Mouse (Mus musculus): ENCODE measurements around the gene Lamc1. TPM values are rescaled to one million over a fixed set of nuclear protein-coding genes. Genes with fewer than 3 reads are reported as not detected.
A peak's percentile ranks its signal among the peaks of the same experiment; 100 is the strongest.

Lamc1 gene
- total RNA-seq, 2 experiments from 2014 or later = 27.0 to 28.7 TPM

- intact Hi-C loops (cut with DNase I) = loop anchor here (5.0 kb wide), 2 partner anchors 51 to 151 kb away; no protein-coding TSS in a partner anchor
- peak; percentile 44 to 51 for DNase-seq (ENCODE audit: low spot score in 2 of 2)
These were observed 923 bp upstream of the Lamc1 start for GRCm38 (mm10) chr1:153333296-153334121.

DNA sequence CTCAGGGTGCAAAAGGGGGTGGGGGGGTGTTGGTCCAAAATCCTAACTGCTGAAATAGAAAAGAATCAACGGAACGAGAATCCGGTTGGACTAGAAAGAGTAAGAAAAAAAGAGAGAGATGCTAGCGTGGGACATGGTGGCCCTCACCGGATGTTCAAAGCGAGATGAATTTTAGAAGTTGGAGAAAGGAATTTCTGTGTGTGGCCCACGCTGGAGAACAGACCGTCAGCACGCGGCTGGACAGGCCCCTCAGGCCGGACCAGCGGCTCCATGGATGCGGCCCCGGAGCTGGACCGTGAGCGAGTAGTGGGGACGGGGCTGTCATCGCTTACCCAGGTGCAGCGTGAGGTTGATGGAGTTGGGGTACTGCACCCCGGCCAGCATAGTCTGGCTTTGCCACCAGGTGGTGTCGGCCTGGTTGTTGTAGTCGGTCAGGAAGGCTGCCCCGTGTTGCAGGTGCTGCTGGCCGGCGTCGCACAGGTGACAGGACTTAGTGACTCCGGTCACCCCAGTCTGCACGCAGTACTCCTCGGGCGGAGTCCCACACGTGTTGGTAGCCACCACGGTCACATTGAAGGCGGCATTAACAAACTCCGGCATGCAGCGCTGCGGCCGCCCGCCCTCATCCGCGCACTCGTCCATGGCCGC is 666 bp downstream of the Lamc1 start:
- intact Hi-C loops (cut with DNase I) = loop anchor here (5.0 kb wide), 2 partner anchors 50 to 150 kb away; no protein-coding TSS in a partner anchor
- DNase-seq (ENCODE audit: low spot score in 2 of 2) = no peak

GRCm38 (mm10) chr1:153331206-153331605 is 1.4 kb downstream of the Lamc1 start:
- intact Hi-C loops (cut with DNase I) = loop anchor here (5.0 kb wide), 2 partner anchors 49 to 149 kb away; no protein-coding TSS in a partner anchor
- no peak for DNase-seq (ENCODE audit: low spot score in 2 of 2)

- no peak for DNase-seq (ENCODE audit: low spot score in 2 of 2)
- intact Hi-C loops (cut with DNase I) = no loop called here
These were observed 3.3 kb downstream of the Lamc1 start for GRCm38 (mm10) chr1:153329306-153329705.

- no peak for DNase-seq (ENCODE audit: low spot score in 2 of 2)
- intact Hi-C loops (cut with DNase I) = no loop called here
These were observed 5.5 kb downstream of the Lamc1 start for GRCm38 (mm10) chr1:153327063-153327462.

DNA sequence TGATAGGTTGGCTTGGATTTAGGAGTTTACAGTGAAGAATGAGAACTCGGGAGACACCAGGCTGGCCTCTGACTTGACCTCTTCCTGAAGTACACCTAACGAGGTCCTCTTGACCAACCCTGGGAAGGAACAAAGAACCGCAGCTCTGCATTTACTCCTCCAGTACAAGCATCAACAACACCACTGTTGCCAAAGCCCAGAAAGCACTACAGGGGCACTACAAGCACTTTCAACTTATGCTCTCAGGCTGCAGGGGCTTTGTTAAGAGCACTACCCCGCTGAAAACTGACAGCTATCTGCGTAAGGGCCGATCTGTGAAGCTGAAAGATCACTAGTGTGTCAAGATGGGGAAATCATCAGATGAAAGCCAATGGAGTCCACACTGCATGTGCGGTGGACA is 6.4 kb downstream of the Lamc1 start:
- intact Hi-C loops (cut with DNase I) = no loop called here
- DNase-seq (ENCODE audit: low spot score in 2 of 2) = no peak

GRCm38 (mm10) chr1:153321404-153321803 is 11.2 kb downstream of the Lamc1 start:
- no peak for DNase-seq (ENCODE audit: low spot score in 2 of 2)
- intact Hi-C loops (cut with DNase I) = no loop called here

- DNase-seq (ENCODE audit: low spot score in 2 of 2) = no peak
- intact Hi-C loops (cut with DNase I) = no loop called here
These were observed 11.9 kb downstream of the Lamc1 start for GRCm38 (mm10) chr1:153320554-153321147.

- no peak for DNase-seq (ENCODE audit: low spot score in 2 of 2)
- intact Hi-C loops (cut with DNase I) = no loop called here
These were observed 12.5 kb downstream of the Lamc1 start for GRCm38 (mm10) chr1:153320121-153320520.

GRCm38 (mm10) chr1:153318741-153319140 is 13.8 kb downstream of the Lamc1 start:
- DNase-seq (ENCODE audit: low spot score in 2 of 2) = no peak

DNA sequence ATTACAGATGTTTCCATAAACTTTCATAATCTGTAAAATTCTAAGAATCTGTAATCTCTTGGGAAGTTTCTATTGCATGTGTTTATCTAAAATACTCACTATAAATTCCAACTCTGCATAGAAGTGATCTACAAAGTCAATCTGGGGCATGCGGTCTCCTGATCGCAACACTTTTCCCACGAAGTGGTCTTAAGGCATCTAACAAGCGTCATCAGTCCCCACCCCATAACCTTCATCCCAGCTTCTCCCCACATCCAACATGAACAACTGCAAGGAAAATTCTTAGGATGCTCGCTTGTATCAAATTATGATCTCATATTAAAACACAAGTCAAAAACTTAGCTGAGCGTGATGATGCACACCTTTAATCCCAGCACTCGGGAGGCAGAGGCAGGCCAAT is 14.3 kb downstream of the Lamc1 start:
- intact Hi-C loops (cut with DNase I) = no loop called here
- no peak for DNase-seq (ENCODE audit: low spot score in 2 of 2)

More at GRCm38 (mm10) chr1:153318741-153319140, 13.8 kb downstream of the Lamc1 start:
- intact Hi-C loops (cut with DNase I) = no loop called here

DNA sequence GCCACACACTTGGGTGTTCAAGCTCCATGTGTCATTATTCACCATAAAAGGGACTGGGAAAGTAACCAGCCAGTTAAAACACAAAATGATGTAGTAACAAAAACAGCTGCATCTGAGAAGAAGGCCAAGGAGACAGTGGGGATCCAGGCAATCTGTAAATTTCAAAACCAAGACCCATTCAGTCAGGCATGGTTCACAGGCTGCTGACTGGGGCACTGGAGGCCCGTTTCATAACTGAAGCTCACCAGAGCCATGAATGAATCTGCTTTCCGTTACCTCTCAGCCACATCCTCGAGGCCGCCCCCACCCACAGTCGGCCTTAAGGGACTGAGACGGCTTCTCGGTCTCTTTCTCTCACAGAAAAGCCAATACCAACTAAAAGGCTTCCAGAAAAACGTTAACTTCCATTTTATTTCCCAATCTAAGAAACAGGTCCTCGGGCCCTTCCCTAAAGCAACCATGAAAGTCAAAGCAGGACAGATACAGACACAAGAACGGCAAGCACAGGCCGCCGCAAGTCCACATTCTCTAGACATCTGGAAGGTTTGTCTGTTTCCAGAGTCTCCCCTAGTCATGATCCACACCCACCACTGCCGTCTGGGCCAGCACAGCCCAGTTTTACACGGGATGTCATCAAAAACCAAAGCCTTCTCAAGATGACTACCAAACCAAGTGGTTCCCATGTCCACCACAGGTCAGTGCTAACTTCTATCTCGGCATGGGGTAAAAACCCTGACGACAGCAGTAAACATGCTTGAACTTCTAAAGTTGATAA is 14.9 kb downstream of the Lamc1 start:
- intact Hi-C loops (cut with DNase I) = no loop called here
- no peak for DNase-seq (ENCODE audit: low spot score in 2 of 2)

DNA sequence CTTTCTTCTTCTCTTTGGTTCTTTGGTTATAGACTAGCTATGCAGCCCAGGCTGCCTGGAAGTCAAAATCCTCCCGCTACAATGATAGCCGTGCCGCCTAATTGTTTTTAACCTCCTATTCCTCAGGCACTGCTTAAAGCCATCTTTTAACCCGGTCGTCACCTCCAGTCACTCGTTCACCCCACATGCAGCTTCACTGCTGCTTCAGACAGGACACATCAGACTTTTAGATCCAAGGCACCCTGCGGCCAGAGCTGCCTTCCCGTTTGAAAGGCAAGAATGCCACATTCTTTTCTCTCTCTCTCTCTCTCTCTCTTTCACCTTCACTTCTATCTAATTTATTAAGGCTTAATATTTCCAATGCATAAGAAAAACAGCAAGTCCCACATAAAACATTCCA is 15.6 kb downstream of the Lamc1 start:
- intact Hi-C loops (cut with DNase I) = no loop called here
- no peak for DNase-seq (ENCODE audit: low spot score in 2 of 2)

GRCm38 (mm10) chr1:153316286-153316685 is 16.3 kb downstream of the Lamc1 start:
- DNase-seq (ENCODE audit: low spot score in 2 of 2) = no peak
- intact Hi-C loops (cut with DNase I) = no loop called here

DNA sequence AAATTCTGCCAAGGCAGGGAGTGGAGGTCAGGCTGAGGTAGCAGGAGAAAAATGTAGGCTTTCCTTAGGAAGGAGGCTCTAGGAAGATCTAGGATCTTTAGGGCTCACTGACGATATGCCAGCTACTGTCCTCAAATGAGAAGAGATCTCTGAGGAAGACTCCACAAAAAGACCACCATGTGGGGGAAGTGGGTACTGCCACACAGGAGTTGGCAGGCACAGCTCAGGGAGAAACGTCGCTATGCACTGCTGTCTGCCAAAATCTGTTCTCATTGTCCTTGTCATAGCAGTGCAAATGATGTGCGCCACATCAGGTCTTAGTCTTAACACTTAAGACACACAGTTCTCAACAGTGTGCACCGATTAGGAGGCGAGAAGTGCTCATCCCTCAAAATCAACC is 17.5 kb downstream of the Lamc1 start:
- intact Hi-C loops (cut with DNase I) = no loop called here
- DNase-seq (ENCODE audit: low spot score in 2 of 2) = no peak

DNA sequence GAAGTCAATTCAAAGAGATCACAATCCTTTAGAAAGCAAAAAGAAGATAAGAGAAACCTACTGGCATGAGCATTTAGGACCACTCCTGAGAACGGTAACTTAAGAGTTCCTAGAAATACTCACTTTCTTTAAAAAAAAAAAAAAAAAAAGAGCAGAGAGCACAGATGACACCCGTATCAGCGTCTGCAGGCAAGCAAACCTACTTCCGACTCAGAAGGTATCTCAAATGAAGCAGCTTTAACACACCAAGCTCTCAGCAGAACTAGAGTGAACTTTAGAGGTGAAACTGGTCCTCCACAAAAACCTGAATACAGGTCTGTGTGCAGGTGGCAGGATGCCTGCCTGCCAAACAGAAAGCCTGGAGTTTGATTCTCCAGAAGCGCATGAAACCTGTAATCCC is 19.6 kb downstream of the Lamc1 start:
- intact Hi-C loops (cut with DNase I) = no loop called here

GRCm38 (mm10) chr1:153310190-153310589 is 22.4 kb downstream of the Lamc1 start:
- DNase-seq (ENCODE audit: low spot score in 2 of 2) = no peak
- intact Hi-C loops (cut with DNase I) = no loop called here

More for the DNA sequence above, 19.6 kb downstream of the Lamc1 start:
- DNase-seq (ENCODE audit: low spot score in 2 of 2) = no peak

DNA sequence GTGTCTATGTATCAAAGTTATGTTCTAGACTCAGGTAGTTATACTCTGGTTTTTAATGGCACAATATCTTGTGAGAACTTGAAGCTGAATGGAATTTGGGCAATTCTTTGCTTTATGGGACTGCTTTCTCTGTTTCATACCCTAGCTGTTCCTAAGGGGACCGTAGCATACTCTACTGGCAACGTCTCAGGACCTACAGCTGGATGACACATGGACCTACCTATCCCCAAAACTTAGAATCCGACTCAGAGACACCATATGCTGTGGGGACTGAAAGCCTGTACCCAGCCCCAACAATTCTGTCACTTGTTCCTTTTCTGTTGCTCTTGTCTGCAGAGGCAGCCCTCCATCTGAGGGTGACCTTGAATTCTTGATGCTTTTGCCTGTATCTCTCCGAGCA is 23.3 kb downstream of the Lamc1 start:
- intact Hi-C loops (cut with DNase I) = no loop called here
- no peak for DNase-seq (ENCODE audit: low spot score in 2 of 2)

DNA sequence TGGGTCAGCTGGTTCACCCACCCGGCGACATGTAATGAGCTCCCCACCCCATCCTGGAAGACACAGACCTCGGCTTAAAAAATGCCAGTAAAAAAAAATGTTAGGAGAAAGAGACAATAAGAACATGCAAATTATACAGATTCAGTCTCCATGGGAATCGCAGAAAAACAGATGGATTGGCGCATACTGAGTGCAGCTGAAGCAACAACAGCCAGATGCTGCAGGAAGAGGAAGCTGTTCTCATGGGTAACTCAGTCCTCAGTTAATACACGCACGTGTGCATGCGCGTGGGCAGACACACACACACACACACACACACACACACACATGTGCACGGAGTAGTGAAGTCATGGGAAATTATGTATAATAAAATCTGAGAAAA is 23.7 kb downstream of the Lamc1 start:
- intact Hi-C loops (cut with DNase I) = no loop called here
- peak in 1 of 2 experiments; percentile 32 for DNase-seq (ENCODE audit: low spot score in 2 of 2)

All from left cerebral cortex, postnatal 36 days (tissue).